Mouse (Mus musculus): ENCODE results near the gene Ciita. TPM values are rescaled to one million over a fixed set of nuclear protein-coding genes. Genes with fewer than 3 reads are reported as not detected.

Ciita gene
- polyA plus RNA-seq, 1 experiment from 2014 or later = 0.14 TPM

DNA sequence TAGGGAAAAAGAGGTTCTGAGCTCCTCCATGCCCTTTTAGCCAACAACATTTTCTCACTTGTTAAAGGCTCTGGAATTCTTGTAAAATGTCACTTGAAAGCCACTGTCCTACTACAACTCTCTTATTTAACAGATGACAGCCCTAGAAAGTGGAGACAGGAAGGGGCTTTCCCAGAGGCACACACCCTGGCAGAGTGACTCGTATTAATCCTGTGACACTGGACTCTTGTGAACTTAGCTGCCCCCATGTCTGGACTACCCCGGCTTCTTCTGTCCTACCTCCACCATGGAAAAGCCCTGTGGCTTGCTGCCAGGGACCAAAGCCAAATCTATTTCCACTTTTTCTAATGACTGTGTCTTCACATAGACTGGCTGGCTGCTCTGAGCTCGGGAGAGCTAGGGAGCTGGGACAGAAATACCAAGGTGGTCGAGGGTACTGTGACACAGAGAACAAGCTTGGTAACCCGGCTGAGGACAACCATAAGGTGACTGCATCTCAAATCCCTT is 18.3 kb downstream of the Ciita start:
- H3K9ac ChIP-seq (ENCODE audit: low read length) = no peak overlapping the region
- no peaks in the 10 kb centered on the region for H3K36me3 ChIP-seq (ENCODE audit: control insufficient read depth, insufficient read depth, low read length)
- no peaks in the 10 kb centered on the region for H3K27me3 ChIP-seq (ENCODE audit: control insufficient read depth, insufficient read depth, low read length)
- ATAC-seq (ENCODE audit: low FRiP score) (no peak), DNase-seq (ENCODE audit: low spot score, missing footprints) (no peak)
- H3K9me3 ChIP-seq (ENCODE audit: control insufficient read depth, low read length) = no peaks in the 10 kb centered on the region
- no peak overlapping the region for H3K4me2 ChIP-seq
- no peaks in the 10 kb centered on the region for H3K4me1 ChIP-seq (ENCODE audit: control insufficient read depth, insufficient read depth, low read length)
- no peak overlapping the region for H3K27ac ChIP-seq (ENCODE audit: low read depth, low read length)
- no peak overlapping the region for H3K4me3 ChIP-seq (ENCODE audit: low read depth, low read length)
- 81% methylated on average over 5 of the region's 5 CpGs for WGBS

DNA sequence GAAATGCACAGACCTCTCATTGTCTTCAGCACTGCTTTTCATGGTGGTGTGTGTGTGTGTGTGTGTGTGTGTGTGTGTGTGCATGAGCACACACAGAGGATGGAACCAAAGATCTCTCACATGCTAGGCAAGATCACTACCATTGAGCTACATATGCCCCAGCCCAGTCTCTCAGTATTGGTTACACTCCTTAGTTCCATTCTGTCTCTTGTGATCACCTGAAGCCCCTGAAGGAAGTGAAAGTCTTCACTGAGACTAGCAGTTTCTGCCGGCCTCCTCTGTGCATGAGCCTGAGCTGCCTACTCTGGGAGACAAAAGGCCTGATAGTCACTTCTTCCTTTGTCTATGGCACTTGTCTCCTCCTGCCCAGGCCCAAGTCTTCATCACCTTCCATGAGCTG is 19.3 kb downstream of the Ciita start:
- Histone ChIP-seq H3K4me1 (ENCODE audit: control insufficient read depth, insufficient read depth, low read length) (no peaks in the 10 kb centered on the region), H3K4me2 (no peak overlapping the region), H3K27ac (ENCODE audit: low read depth, low read length) (no peak overlapping the region), H3K27me3 (ENCODE audit: control insufficient read depth, insufficient read depth, low read length) (no peaks in the 10 kb centered on the region), H3K9me3 (ENCODE audit: control insufficient read depth, low read length) (no peaks in the 10 kb centered on the region), H3K36me3 (ENCODE audit: control insufficient read depth, insufficient read depth, low read length) (no peaks in the 10 kb centered on the region), H3K9ac (ENCODE audit: low read length) (no peak overlapping the region), H3K4me3 (ENCODE audit: low read depth, low read length) (no peak overlapping the region)
- no peak for DNase-seq (ENCODE audit: low spot score, missing footprints)
- ATAC-seq (ENCODE audit: low FRiP score) = no peak
- WGBS = 45% methylated on average over 1 of the region's 1 CpGs

DNA sequence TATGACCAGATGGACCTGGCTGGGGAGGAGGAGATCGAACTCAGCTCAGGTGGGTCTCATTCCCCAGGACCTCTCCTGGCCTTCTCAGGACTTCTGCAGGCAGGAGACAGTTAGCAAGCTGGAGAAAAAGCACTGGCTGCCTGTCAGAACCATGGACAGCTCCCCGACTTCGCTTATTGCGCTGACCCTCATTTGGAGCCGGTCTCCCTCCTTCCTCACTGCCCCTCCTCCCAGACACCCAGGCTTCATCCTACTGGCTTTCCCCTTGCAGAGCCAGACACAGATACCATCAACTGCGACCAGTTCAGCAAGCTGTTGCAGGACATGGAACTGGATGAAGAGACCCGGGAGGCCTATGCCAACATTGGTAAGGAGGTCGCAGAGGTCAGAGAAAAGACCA is 22.0 kb downstream of the Ciita start:
- no peak overlapping the region for H3K9ac ChIP-seq (ENCODE audit: low read length)
- 12% methylated on average over 8 of the region's 8 CpGs for WGBS
- DNase-seq (ENCODE audit: low spot score, missing footprints) = peak; percentile 92

DNA sequence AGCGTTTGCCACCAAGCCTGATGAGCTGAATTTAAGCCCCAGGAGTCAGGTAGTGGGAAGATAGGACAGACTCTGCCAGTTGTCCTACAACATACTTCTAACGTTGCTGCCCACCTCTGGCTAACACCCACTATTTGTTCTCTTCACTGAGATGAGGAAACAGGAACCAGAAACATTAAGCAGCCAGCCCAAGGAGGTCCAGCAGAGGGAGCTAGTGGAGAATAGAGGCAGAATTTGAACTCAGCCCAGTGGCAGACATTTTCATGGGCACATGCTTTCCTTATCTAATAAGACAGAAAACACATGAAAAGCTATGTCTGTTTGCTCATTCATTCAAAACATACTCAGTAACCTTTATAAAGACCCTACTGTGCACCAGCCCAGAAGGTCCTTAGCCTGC is 23.2 kb downstream of the Ciita start:
- H3K36me3 ChIP-seq (ENCODE audit: control insufficient read depth, insufficient read depth, low read length) = no peaks in the 10 kb centered on the region
- WGBS = 72% methylated on average over 2 of the region's 2 CpGs
- no peaks in the 10 kb centered on the region for H3K9me3 ChIP-seq (ENCODE audit: control insufficient read depth, low read length)
- no peaks in the 10 kb centered on the region for H3K27me3 ChIP-seq (ENCODE audit: control insufficient read depth, insufficient read depth, low read length)
- no peaks in the 10 kb centered on the region for H3K4me1 ChIP-seq (ENCODE audit: control insufficient read depth, insufficient read depth, low read length)
- no peak overlapping the region for H3K27ac ChIP-seq (ENCODE audit: low read depth, low read length)
- no peak overlapping the region for H3K4me2 ChIP-seq
- DNase-seq (ENCODE audit: low spot score, missing footprints) (no peak), ATAC-seq (ENCODE audit: low FRiP score) (no peak)
- H3K4me3 ChIP-seq (ENCODE audit: low read depth, low read length) = no peak overlapping the region
- H3K9ac ChIP-seq (ENCODE audit: low read length) = no peak overlapping the region

More for the DNA sequence above, 22.0 kb downstream of the Ciita start:
- H3K4me1 ChIP-seq (ENCODE audit: control insufficient read depth, insufficient read depth, low read length) = no peaks in the 10 kb centered on the region
- H3K4me2 ChIP-seq = no peak overlapping the region
- H3K27me3 ChIP-seq (ENCODE audit: control insufficient read depth, insufficient read depth, low read length) = no peaks in the 10 kb centered on the region
- H3K4me3 ChIP-seq (ENCODE audit: low read depth, low read length) = no peak overlapping the region
- no peak overlapping the region for H3K27ac ChIP-seq (ENCODE audit: low read depth, low read length)
- H3K9me3 ChIP-seq (ENCODE audit: control insufficient read depth, low read length) = no peaks in the 10 kb centered on the region
- no peaks in the 10 kb centered on the region for H3K36me3 ChIP-seq (ENCODE audit: control insufficient read depth, insufficient read depth, low read length)
- no peak for ATAC-seq (ENCODE audit: low FRiP score)

DNA sequence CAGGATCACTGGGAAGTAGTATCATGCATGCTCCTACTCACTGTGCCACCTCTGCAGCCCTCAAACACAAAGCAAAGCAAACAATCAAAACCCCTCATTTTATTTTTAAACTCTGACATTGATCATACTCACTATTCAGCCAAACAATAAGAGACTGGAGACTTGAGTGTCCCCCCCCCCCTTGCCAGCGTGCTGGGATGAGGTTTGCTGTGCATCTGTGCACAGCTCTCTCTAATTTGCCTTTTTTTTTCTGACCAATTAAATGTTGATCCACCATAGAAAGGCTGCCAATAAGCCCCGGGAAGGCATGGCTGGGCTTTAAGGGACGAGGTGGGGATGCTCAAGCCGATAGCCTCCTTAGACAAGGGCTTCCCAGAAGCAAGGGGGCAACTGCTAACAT is 27.6 kb downstream of the Ciita start:
- no peak for ATAC-seq (ENCODE audit: low FRiP score)
- H3K4me3 ChIP-seq (ENCODE audit: low read depth, low read length) = no peak overlapping the region

DNA sequence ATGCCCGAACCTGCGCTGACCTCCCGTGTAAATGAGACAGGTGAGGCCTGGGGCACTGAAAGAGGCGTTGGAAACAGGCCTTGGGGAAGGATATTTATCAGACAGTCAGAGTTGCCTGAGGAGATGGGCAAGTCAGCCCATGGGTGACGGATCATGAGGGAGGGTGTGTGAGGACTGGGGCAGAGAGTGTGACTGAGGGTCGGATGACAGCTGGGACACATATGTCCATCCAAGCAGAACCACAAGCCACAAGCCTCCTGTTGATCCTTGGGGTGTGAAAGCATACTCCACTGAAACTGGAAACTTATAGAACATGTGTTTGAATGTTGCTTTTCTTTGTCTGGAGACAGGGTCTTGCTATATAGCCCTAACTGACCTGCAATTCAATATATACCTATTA is 28.8 kb downstream of the Ciita start:
- no peak overlapping the region for H3K4me3 ChIP-seq (ENCODE audit: low read depth, low read length)
- H3K27me3 ChIP-seq (ENCODE audit: control insufficient read depth, insufficient read depth, low read length) = no peaks in the 10 kb centered on the region
- H3K9me3 ChIP-seq (ENCODE audit: control insufficient read depth, low read length) = no peaks in the 10 kb centered on the region
- no peak overlapping the region for H3K27ac ChIP-seq (ENCODE audit: low read depth, low read length)
- no peaks in the 10 kb centered on the region for H3K36me3 ChIP-seq (ENCODE audit: control insufficient read depth, insufficient read depth, low read length)
- DNase-seq (ENCODE audit: low spot score, missing footprints) (no peak), ATAC-seq (ENCODE audit: low FRiP score) (no peak)
- no peak overlapping the region for H3K4me2 ChIP-seq
- H3K4me1 ChIP-seq (ENCODE audit: control insufficient read depth, insufficient read depth, low read length) = no peaks in the 10 kb centered on the region
- H3K9ac ChIP-seq (ENCODE audit: low read length) = no peak overlapping the region
- 71% methylated on average over 6 of the region's 6 CpGs for WGBS

More for the DNA sequence above, 27.6 kb downstream of the Ciita start:
- no peak overlapping the region for H3K27ac ChIP-seq (ENCODE audit: low read depth, low read length)
- H3K36me3 ChIP-seq (ENCODE audit: control insufficient read depth, insufficient read depth, low read length) = no peaks in the 10 kb centered on the region
- H3K27me3 ChIP-seq (ENCODE audit: control insufficient read depth, insufficient read depth, low read length) = no peaks in the 10 kb centered on the region
- no peak overlapping the region for H3K4me2 ChIP-seq
- DNase-seq (ENCODE audit: low spot score, missing footprints) = no peak
- no peaks in the 10 kb centered on the region for H3K9me3 ChIP-seq (ENCODE audit: control insufficient read depth, low read length)
- no peaks in the 10 kb centered on the region for H3K4me1 ChIP-seq (ENCODE audit: control insufficient read depth, insufficient read depth, low read length)
- H3K9ac ChIP-seq (ENCODE audit: low read length) = no peak overlapping the region
- 67% methylated on average over 4 of the region's 4 CpGs for WGBS

DNA sequence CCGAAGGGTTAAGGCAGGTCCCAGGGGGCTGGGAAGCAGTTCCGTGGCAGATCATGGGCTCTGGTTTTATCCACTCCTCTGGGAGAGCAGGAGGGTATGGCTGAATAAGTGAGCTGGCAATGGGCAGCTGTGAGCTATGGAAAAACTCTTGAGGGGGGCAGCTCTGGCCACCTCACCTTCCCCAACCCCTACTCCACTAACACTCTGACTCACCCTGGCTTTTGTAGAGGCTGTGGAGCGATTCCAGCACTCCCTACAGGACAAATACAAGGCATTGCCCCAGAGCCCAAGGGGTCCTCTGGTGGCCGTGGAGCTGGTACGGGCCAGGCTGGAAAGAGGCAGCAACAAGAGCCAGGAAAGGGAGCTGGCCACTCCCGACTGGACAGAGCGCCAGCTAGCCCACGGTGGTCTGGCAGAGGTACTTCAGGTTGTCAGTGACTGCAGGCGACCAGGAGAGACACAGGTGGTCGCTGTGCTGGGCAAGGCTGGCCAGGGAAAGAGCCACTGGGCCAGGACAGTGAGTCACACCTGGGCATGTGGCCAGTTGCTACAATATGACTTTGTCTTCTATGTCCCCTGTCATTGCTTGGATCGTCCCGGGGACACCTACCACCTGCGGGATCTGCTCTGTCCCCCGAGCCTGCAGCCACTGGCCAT is 30.7 kb downstream of the Ciita start:
- no peak for DNase-seq (ENCODE audit: low spot score, missing footprints)
- H3K27me3 ChIP-seq (ENCODE audit: control insufficient read depth, insufficient read depth, low read length) = no peaks in the 10 kb centered on the region
- H3K4me1 ChIP-seq (ENCODE audit: control insufficient read depth, insufficient read depth, low read length) = no peaks in the 10 kb centered on the region
- H3K36me3 ChIP-seq (ENCODE audit: control insufficient read depth, insufficient read depth, low read length) = no peaks in the 10 kb centered on the region
- H3K9ac ChIP-seq (ENCODE audit: low read length) = no peak overlapping the region
- no peak overlapping the region for H3K4me3 ChIP-seq (ENCODE audit: low read depth, low read length)
- 61% methylated on average over 14 of the region's 14 CpGs for WGBS
- no peak overlapping the region for H3K4me2 ChIP-seq
- no peak for ATAC-seq (ENCODE audit: low FRiP score)
- no peaks in the 10 kb centered on the region for H3K9me3 ChIP-seq (ENCODE audit: control insufficient read depth, low read length)
- no peak overlapping the region for H3K27ac ChIP-seq (ENCODE audit: low read depth, low read length)

DNA sequence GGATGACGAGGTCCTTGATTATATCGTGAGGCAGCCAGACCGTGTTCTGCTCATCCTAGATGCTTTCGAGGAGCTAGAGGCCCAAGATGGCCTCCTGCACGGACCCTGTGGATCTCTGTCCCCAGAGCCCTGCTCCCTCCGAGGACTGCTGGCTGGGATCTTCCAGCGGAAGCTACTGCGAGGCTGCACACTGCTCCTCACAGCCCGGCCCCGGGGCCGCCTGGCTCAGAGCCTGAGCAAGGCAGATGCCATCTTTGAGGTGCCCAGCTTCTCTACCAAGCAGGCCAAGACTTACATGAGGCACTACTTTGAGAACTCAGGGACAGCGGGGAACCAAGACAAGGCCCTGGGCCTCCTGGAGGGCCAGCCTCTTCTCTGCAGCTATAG is 31.3 kb downstream of the Ciita start:
- Histone ChIP-seq H3K4me2 (no peak overlapping the region), H3K27ac (ENCODE audit: low read depth, low read length) (no peak overlapping the region), H3K4me3 (ENCODE audit: low read depth, low read length) (no peak overlapping the region), H3K9ac (ENCODE audit: low read length) (no peak overlapping the region), H3K4me1 (ENCODE audit: control insufficient read depth, insufficient read depth, low read length) (no peaks in the 10 kb centered on the region), H3K9me3 (ENCODE audit: control insufficient read depth, low read length) (no peaks in the 10 kb centered on the region), H3K36me3 (ENCODE audit: control insufficient read depth, insufficient read depth, low read length) (no peaks in the 10 kb centered on the region), H3K27me3 (ENCODE audit: control insufficient read depth, insufficient read depth, low read length) (no peaks in the 10 kb centered on the region)
- 92% methylated on average over 12 of the region's 12 CpGs for WGBS
- DNase-seq (ENCODE audit: low spot score, missing footprints) (no peak), ATAC-seq (ENCODE audit: low FRiP score) (no peak)

DNA sequence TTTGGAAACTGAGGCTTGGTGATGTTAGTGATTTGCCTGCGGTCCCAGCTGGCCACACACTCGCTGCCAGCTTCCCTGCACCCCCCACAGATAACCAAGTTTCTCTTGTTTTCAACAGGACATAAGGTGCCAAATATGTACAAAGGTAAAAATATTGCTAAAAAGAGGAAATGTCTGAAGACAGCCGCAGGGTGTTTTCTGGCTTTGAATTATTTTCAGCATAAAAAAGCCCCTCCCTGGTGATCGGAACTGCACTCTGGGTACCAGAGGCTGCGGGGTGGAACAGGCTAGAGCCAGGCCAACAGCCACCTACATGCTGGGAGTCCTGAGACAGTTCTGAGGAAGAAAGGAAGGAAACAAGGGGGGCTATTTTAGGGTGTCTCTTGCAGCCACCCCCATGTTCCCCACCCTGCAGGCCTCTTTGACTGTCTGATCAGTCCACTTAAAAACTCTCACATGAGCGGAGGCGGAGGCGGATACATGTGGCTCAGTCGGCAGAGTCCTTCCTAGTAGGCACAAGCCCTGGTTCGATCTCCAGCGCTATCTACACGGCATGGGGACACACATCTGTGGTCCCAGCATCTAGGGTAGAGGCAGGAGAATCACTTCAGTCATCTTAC is 36.2 kb downstream of the Ciita start:
- no peak overlapping the region for H3K4me2 ChIP-seq
- H3K4me3 ChIP-seq (ENCODE audit: low read depth, low read length) = no peak overlapping the region
- H3K27ac ChIP-seq (ENCODE audit: low read depth, low read length) = no peak overlapping the region
- no peak overlapping the region for H3K9ac ChIP-seq (ENCODE audit: low read length)
- H3K36me3 ChIP-seq (ENCODE audit: control insufficient read depth, insufficient read depth, low read length) = no peaks in the 10 kb centered on the region
- no peaks in the 10 kb centered on the region for H3K9me3 ChIP-seq (ENCODE audit: control insufficient read depth, low read length)
- DNase-seq (ENCODE audit: low spot score, missing footprints) (no peak), ATAC-seq (ENCODE audit: low FRiP score) (no peak)
- 87% methylated on average over 12 of the region's 12 CpGs for WGBS
- no peaks in the 10 kb centered on the region for H3K4me1 ChIP-seq (ENCODE audit: control insufficient read depth, insufficient read depth, low read length)
- H3K27me3 ChIP-seq (ENCODE audit: control insufficient read depth, insufficient read depth, low read length) = no peaks in the 10 kb centered on the region
